Mouse (Mus musculus): ENCODE data around the gene Ift43. TPM values are rescaled to one million over a fixed set of nuclear protein-coding genes. Genes with fewer than 3 reads are reported as not detected.

Ift43 gene
- total RNA-seq, 2 experiments from 2014 or later = 21.5 to 23.9 TPM

GRCm38 (mm10) chr12:86174369-86174768 lies 92.0 kb downstream of the Ift43 start:
- no peak for DNase-seq

- DNase-seq = no peak
These were observed 93.2 kb downstream of the Ift43 start for GRCm38 (mm10) chr12:86175476-86175942.

DNA sequence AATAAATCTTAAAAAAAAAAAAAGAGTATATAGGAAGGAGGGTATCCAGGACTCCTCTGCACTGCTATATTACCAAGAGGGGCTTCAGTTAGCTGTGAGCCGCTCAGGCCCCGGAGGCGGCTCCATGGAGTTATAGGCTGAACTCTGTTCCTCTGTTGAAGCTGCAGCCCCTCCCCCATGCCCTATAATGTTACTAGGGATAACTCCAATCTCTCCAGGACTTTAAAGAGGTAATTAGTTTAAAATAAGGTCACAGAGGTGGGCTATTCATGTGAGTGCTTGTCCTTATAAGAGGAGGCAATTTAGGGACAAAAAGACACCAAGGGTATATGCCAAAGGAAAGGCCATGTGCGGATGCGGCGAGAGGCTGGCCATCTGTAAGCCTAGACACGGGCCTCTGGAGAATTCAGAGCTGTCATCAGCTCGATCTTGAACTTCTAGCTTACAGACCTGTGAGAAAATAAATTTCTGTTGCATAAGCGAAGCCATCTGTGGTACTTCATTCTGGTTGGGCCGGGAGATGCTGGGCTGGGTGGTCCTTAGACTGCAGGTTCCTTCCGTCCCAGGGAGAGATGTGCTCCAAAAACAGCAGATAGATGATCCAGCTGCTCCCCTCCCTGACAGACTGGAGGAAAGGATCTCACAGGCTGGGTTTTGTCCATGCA lies 94.5 kb downstream of the Ift43 start:
- DNase-seq = peak in 1 of 2 experiments; percentile 18

DNA sequence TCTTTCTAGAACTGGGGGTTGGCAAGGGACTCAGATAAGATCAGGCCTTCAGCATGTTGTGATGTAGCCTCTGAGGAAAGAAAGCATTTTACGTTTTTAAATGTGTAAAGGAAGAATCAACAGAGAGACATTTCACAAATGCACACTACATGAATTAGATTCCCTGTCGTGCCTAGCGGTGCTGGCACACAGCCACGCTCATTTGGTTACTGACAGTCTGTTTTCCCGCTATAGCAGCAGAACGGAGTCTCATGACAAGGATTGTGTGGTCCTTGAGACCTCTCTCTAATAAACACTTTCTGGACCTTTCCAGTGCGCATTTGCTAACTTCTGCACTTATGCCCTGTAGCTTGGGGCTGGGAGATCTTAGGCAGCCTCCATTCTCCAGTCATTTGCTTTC lies 96.9 kb downstream of the Ift43 start:
- DNase-seq = no peak

GRCm38 (mm10) chr12:86181320-86181751 lies 99.0 kb downstream of the Ift43 start:
- no peak for DNase-seq

- DNase-seq = no peak
These were observed 99.5 kb downstream of the Ift43 start for GRCm38 (mm10) chr12:86181879-86182278.

DNA sequence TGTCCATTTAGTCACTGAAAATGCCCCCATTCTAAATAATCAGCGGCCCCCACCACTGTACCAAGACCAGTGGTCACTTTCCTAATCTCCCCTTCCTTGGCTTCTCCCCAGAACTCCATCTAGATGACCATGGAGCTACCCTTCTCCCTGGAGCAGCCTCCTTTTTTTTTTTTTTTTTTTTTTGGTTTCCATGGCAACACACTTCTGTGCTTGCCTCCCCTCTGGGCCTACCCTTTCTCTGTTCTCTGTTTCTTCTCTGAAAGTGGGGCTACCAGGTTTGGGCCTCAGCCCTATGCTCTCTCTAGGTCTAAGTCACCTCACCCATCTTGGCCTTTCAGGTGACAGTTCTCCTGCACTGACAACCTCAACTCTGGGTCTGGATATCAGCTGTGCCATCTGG lies 100.1 kb downstream of the Ift43 start:
- no peak for DNase-seq

DNA sequence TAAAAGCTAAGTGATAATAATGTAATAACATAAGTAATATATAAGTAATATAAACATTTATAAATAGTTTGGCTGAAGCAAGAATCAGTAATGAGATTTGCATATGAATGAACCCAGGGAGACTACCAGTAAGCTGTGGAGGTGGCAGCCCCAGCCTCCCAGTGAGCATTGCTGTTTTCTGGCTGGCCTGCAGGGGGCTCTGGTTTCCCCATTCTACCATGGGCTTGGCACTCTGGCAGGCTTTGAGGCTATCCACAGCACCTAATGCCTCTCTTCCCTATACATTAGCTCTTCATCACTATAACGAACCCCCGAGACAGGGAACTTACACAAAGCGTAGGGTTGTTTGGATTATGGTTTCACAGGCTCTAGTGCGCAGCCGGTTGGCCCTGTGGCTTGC lies 105.8 kb downstream of the Ift43 start:
- DNase-seq = no peak

GRCm38 (mm10) chr12:86189601-86190323 lies 107.4 kb downstream of the Ift43 start:
- DNase-seq = no peak

GRCm38 (mm10) chr12:86192036-86192449 lies 109.7 kb downstream of the Ift43 start:
- no peak for DNase-seq

GRCm38 (mm10) chr12:86196944-86197343 lies 114.6 kb downstream of the Ift43 start:
- no peak for DNase-seq

GRCm38 (mm10) chr12:86203443-86204057 lies 121.2 kb downstream of the Ift43 start:
- DNase-seq = no peak

DNA sequence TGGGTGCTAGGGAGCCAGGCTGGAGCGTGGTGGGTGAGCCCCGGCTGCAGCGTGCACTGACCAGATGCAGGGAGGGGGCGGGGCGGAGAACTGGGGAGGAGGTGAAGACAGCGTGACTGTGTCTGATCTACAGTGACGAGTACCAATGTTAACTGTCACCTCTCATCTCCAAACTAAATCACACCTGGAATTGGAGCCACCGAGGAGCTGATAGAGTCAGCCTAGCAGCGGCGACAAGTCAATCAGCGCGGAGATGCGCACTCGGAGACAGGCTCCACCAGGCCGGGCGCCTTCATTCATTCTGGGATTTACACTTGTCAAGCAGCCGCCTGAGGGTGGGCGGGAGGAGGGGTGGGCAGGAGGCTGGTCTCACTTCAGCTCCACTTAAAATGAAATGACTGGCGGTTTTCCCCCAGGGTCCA lies 128.8 kb downstream of the Ift43 start:
- no peak for DNase-seq

Other genes starting within 250 kb of the Ift43 start
- 10 to 100 TPM; 13.1 to 13.5 TPM for gene Tgfb3, start 3.5 kb upstream of the Ift43 start, total RNA-seq (2021)
- gene Gpatch2l, start 159.3 kb downstream of the Ift43 start, total RNA-seq (2021) = 10 to 100 TPM; 11.8 to 13.3 TPM

Data from heart, adult 18-20 months (tissue).